In genomic region chr1:54954856-54955255, GRCm38 (mm10) we compare ENCODE assay signal across 17 mouse cellular contexts. TPM values are rescaled to one million over a fixed set of nuclear protein-coding genes. Genes with fewer than 3 reads are reported as not detected.
DNase-seq lines count a peak whose midpoint lies in the region; ATAC-seq and TF ChIP-seq lines count a peak whose summit lies in the region.
"Had no signal": no experiment of that assay in that cellular context is flagged by ENCODE, and none has a peak within 500 bp of the region (broad histone marks: within the 10 kb centered on the region; RNA-seq: fewer than 3 reads in every experiment).

No protein-coding gene starts in this region.

- 47% methylated on average over 4 of the region's 4 CpGs for WGBS in liver, embryonic 14.5 days (ENCODE audit: insufficient replicate concordance)
- WGBS in liver, embryonic 11.5 days = 78% methylated on average over 4 of the region's 4 CpGs
- WGBS in forebrain, embryonic 11.5 days = 79% methylated on average over 4 of the region's 4 CpGs

- no peaks in the 10 kb centered on the region for H3K4me1 ChIP-seq in liver, embryonic 14.5 days (replicated peaks; ENCODE audit: control insufficient read depth in 2 of 2, insufficient read depth in 2 of 2, low read length in 1 of 2)
- H3K4me1 ChIP-seq in liver, embryonic 11.5 days (replicated peaks; ENCODE audit: control insufficient read depth, insufficient read depth, low read length) = no peaks in the 10 kb centered on the region
- H3K4me1 ChIP-seq in forebrain, embryonic 11.5 days (replicated peaks; ENCODE audit: control insufficient read depth, insufficient read depth, low read length) = no peaks in the 10 kb centered on the region
- H3K4me1 ChIP-seq: midbrain, embryonic 10.5 days had no signal

- no peak for DNase-seq in liver, embryonic 14.5 days (ENCODE audit: low read depth in 3 of 3, low spot score in 3 of 3)
- no peak for DNase-seq in liver, embryonic 11.5 days (ENCODE audit: low spot score)
- peak; percentile 64 for DNase-seq in 416B (ENCODE audit: low read depth)
- DNase-seq in forebrain, embryonic 11.5 days (ENCODE audit: low spot score) = no peak
- no peak for DNase-seq in urinary bladder, postnatal 4 days (ENCODE audit: low spot score in 2 of 2)
- DNase-seq in kidney, postnatal 14 days = no peak
- DNase-seq: adrenal gland, postnatal 10 days; cerebellum, adult 11 months; liver; lung, postnatal 10 days; right cerebral cortex, postnatal 25 days had no signal

- no peak overlapping the region for H3K9ac ChIP-seq in liver, embryonic 14.5 days (replicated peaks)
- H3K9ac ChIP-seq in liver, embryonic 11.5 days (ENCODE audit: low read depth, low read length) = no peak overlapping the region
- no peak overlapping the region for H3K9ac ChIP-seq in forebrain, embryonic 11.5 days (ENCODE audit: low read length)
- H3K9ac ChIP-seq: embryonic facial prominence, embryonic 13.5 days; neural tube, embryonic 13.5 days had no signal

- no peak overlapping the region for H3K4me2 ChIP-seq in liver, embryonic 14.5 days (ENCODE audit: low read depth)
- H3K4me2 ChIP-seq in liver, embryonic 11.5 days = no peak overlapping the region
- H3K4me2 ChIP-seq in forebrain, embryonic 11.5 days (ENCODE audit: low read depth, low read length, severe bottlenecking) = no peak overlapping the region
- H3K4me2 ChIP-seq: embryonic facial prominence, embryonic 13.5 days; neural tube, embryonic 13.5 days had no signal

- no peaks in the 10 kb centered on the region for H3K27me3 ChIP-seq in liver, embryonic 14.5 days (ENCODE audit: control insufficient read depth, insufficient read depth, low read length)
- H3K27me3 ChIP-seq in liver, embryonic 11.5 days (replicated peaks; ENCODE audit: control insufficient read depth, insufficient read depth, low read length) = no peaks in the 10 kb centered on the region
- no peaks in the 10 kb centered on the region for H3K27me3 ChIP-seq in forebrain, embryonic 11.5 days (ENCODE audit: control insufficient read depth, insufficient read depth, low read length)
- H3K27me3 ChIP-seq: embryonic facial prominence, embryonic 13.5 days; neural tube, embryonic 13.5 days had no signal

- no peak for ATAC-seq in liver, embryonic 14.5 days (ENCODE audit: insufficient read depth)
- ATAC-seq in liver, embryonic 11.5 days (replicated peaks; ENCODE audit: low FRiP score) = no peak
- ATAC-seq in CD4-positive, CD25-positive, alpha-beta regulatory T cell, adult 4 months = peak; percentile 72
- peak; percentile 50; the same call in 1 of the 2 replicates for ATAC-seq in megakaryocyte progenitor cell, adult 5-6 weeks (replicated peaks; ENCODE audit: poor library complexity)
- ATAC-seq in forebrain, embryonic 11.5 days (replicated peaks; ENCODE audit: low FRiP score) = no peak

- peak; percentile 20; the same call in 1 of the 2 replicates for TF ChIP-seq CTCF in liver, embryonic 14.5 days (IDR thresholded peaks at IDR 0.05; ENCODE audit: low read depth)

- no peaks in the 10 kb centered on the region for H3K36me3 ChIP-seq in liver, embryonic 14.5 days (replicated peaks; ENCODE audit: control insufficient read depth, insufficient read depth, low read depth)
- H3K36me3 ChIP-seq in liver, embryonic 11.5 days (ENCODE audit: control insufficient read depth, insufficient read depth, low read length) = no peaks in the 10 kb centered on the region
- H3K36me3 ChIP-seq in forebrain, embryonic 11.5 days (ENCODE audit: control insufficient read depth, insufficient read depth, low read length) = no peaks in the 10 kb centered on the region
- H3K36me3 ChIP-seq: embryonic facial prominence, embryonic 13.5 days; midbrain, embryonic 10.5 days; neural tube, embryonic 13.5 days had no signal

- no peak overlapping the region for H3K4me3 ChIP-seq in liver, embryonic 14.5 days (ENCODE audit: insufficient read depth in 1 of 2, low read depth in 2 of 2, low read length in 2 of 2)
- no peak overlapping the region for H3K4me3 ChIP-seq in liver, embryonic 11.5 days (ENCODE audit: low read depth, low read length)
- H3K4me3 ChIP-seq in forebrain, embryonic 11.5 days (ENCODE audit: low read depth, low read length) = no peak overlapping the region
- H3K4me3 ChIP-seq: embryonic facial prominence, embryonic 13.5 days; midbrain, embryonic 10.5 days; neural tube, embryonic 13.5 days had no signal

- TF ChIP-seq EP300 in liver, embryonic 14.5 days (IDR thresholded peaks at IDR 0.05; ENCODE audit: low read depth) = no peak

- no peaks in the 10 kb centered on the region for H3K9me3 ChIP-seq in liver, embryonic 14.5 days (ENCODE audit: control insufficient read depth, low read length)
- H3K9me3 ChIP-seq in liver, embryonic 11.5 days (ENCODE audit: control insufficient read depth, low read length) = no peaks in the 10 kb centered on the region
- H3K9me3 ChIP-seq in forebrain, embryonic 11.5 days (ENCODE audit: control insufficient read depth, low read length) = no peaks in the 10 kb centered on the region
- H3K9me3 ChIP-seq: embryonic facial prominence, embryonic 13.5 days; midbrain, embryonic 10.5 days; neural tube, embryonic 13.5 days had no signal

- no peak overlapping the region for H3K27ac ChIP-seq in liver, embryonic 14.5 days
- no peak overlapping the region for H3K27ac ChIP-seq in liver, embryonic 11.5 days (ENCODE audit: low read depth, low read length)
- H3K27ac ChIP-seq in forebrain, embryonic 11.5 days (ENCODE audit: low read depth, low read length) = no peak overlapping the region
- H3K27ac ChIP-seq: embryonic facial prominence, embryonic 13.5 days; kidney, postnatal 0 days; midbrain, embryonic 10.5 days; neural tube, embryonic 13.5 days had no signal

RNA-seq across cellular contexts. Expression of gene Ankrd44, which starts 28.7 kb away (rescaled TPM):
- polyA plus RNA-seq in liver, embryonic 14.5 days (2012; rRNA removed) = 3.1 and 4.2 TPM in 2 replicates
- polyA plus RNA-seq in liver, embryonic 14.5 days (2014; fragmentation: Nextera tagmentation; extraction: Ambion mirVana) = 4.5 and 6.1 TPM in 2 replicates
- polyA plus RNA-seq in liver, embryonic 11.5 days (2014; fragmentation: Nextera tagmentation; extraction: Ambion mirVana) = 11.8 and 12.1 TPM in 2 replicates
- polyA plus RNA-seq in CD4-positive, CD25-positive, alpha-beta regulatory T cell, adult 4 months (2017; shearing (Covaris generic)) = 100 to 1,000 TPM; 167 to 195 TPM
- total RNA-seq in megakaryocyte progenitor cell, adult 5-6 weeks (2015) = 106 and 110 TPM in 2 replicates
- total RNA-seq in megakaryocyte progenitor cell, adult 5-6 weeks (2017) = 69.3 and 69.8 TPM in 2 replicates
- 19.1 and 19.3 TPM in 2 replicates for polyA plus RNA-seq in forebrain, embryonic 11.5 days (2014; fragmentation: Nextera tagmentation; extraction: Ambion mirVana)

Comparison
In these comparisons a context has a peak if more than half of its experiments do, and no peak if none do; other contexts are left out.
1. ATAC-seq: peak in CD4-positive, CD25-positive, alpha-beta regulatory T cell, adult 4 months (single experiment) and megakaryocyte progenitor cell, adult 5-6 weeks (single experiment); none in liver, embryonic 14.5 days (single experiment), liver, embryonic 11.5 days (single experiment) and forebrain, embryonic 11.5 days (single experiment).